Mouse (Mus musculus) intestine, postnatal 0 days (tissue): ENCODE results near the gene Rab34. TPM values are rescaled to one million over a fixed set of nuclear protein-coding genes. Genes with fewer than 3 reads are reported as not detected.

Experiments used
- ATAC-seq: fragments of 200-750 bp; cut with Nextera tagmentation; 2 replicates; pipeline ENCODE4 v1.8.0; 2017; ENCODE audit warnings: mild to moderate bottlenecking, moderate TSS enrichment, moderate library complexity
- H3K27ac ChIP-seq: fragments of 300-500 bp; sonication (generic); 2 replicates; pipeline ENCODE4 v1.5.1; 2014; ENCODE audit warnings: mild to moderate bottlenecking, low read depth, low read length, moderate library complexity
- H3K27me3 ChIP-seq: fragments of 300-500 bp; sonication (generic); replicated peaks from 2 replicates; pipeline ENCODE4 v1.6.1; 2014; ENCODE audit warnings: low read length, mixed read lengths; ENCODE audit not compliant: control insufficient read depth, insufficient read depth
- H3K36me3 ChIP-seq: fragments of 300-500 bp; sonication (generic); 2 replicates; pipeline ENCODE4 v1.6.1; 2014; ENCODE audit warnings: mild to moderate bottlenecking, moderate library complexity; ENCODE audit not compliant: control insufficient read depth, insufficient read depth
- H3K4me1 ChIP-seq: fragments of 300-500 bp; sonication (generic); replicated peaks from 2 replicates; pipeline ENCODE4 v1.6.1; 2014; ENCODE audit warnings: antibody characterized with exemption, low read length, mixed read lengths; ENCODE audit not compliant: control insufficient read depth, insufficient read depth
- H3K4me2 ChIP-seq: fragments of 300-500 bp; sonication (generic); replicated peaks from 2 replicates; pipeline ENCODE4 v1.6.1; 2014; ENCODE audit warnings: low read depth, mild to moderate bottlenecking, moderate library complexity
- H3K4me3 ChIP-seq: fragments of 300-500 bp; sonication (generic); 2 replicates; pipeline ENCODE4 v1.5.1; 2014; ENCODE audit warnings: low read depth, low read length
- H3K9ac ChIP-seq: fragments of 300-500 bp; sonication (generic); 2 replicates; pipeline ENCODE4 v1.6.1; 2014; ENCODE audit warnings: mild to moderate bottlenecking, low read depth, low read length
- H3K9me3 ChIP-seq: fragments of 300-500 bp; sonication (generic); 2 replicates; pipeline ENCODE4 v1.6.1; 2016; ENCODE audit warnings: mixed run types; ENCODE audit not compliant: control insufficient read depth
- CTCF ChIP-seq: sonication (generic); IDR thresholded peaks from 2 replicates; pipeline ENCODE4 v1.5.1; 2016; ENCODE audit warnings: low read depth, mild to moderate bottlenecking, control low read depth, antibody characterized with exemption, moderate library complexity
- WGBS: fragments of 180-500 bp; shearing (Covaris S2); extraction: QIAGEN DNeasy Blood & Tissue Kit; methylation state at CpG from one replicate; pipeline ENCODE4 v1.1.7; 2014; 5-methylcytosine and 5-hydroxymethylcytosine counted together
- polyA plus RNA-seq: library from polyadenylated mRNA; unstranded; fragments of >200 nt; fragmentation: Nextera tagmentation; extraction: Ambion mirVana; gene quantifications from 2 replicates; pipeline ENCODE4 v1.2.1, GENCODE M21; 2015

The Rab34 gene
- polyA plus RNA-seq, 1 experiment from 2014 or later: 33.9 TPM

DNA sequence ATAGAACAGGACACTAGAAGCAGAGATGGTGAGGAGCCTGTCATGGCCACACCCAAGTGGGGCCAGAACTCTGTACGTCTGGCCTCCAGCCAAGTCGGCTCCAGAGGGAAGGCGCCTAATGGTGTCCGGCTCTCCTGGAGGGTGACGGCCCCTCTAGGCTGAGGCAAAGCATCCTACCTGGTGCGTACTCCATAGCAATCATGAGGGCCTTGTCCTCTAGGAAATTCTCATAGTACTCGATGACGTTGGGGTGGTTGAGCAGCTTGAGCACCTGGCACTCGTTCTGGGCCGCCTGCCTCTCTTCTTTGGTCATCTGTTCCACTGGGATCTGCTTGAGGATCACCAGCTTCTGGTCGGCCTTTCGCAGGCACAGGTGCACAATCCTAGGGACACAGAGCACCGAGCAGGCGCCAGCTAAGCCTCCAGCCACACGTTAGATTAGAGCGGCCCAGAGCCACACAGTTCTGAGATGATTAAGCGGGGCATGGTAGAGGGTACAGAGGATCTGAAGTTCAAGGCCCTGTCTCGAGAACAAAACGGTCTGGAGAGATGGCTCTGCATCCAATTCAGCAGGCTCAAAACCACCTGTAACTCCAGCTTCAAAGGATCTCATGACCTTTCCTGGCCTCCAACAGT lies 15.4 kb upstream of the Rab34 start:
- Histone ChIP-seq H3K4me3 (no peak overlapping the region), H3K4me1 (no peaks in the 10 kb centered on the region; the same call in 1 of the 2 replicates), H3K9me3 (no peaks in the 10 kb centered on the region), H3K4me2 (no peak overlapping the region), H3K36me3 (0 out of 2 replicates have a peak, but pooled peaks cover 4% of the 10 kb centered on the region), H3K27ac (no peak overlapping the region), H3K9ac (no peak overlapping the region), H3K27me3 (no peaks in the 10 kb centered on the region)
- no peak for ATAC-seq
- no peak for TF ChIP-seq CTCF
- 68% methylated on average over 19 of the region's 19 CpGs for WGBS

GRCm38 (mm10) chr11:78174506-78174905 lies 13.7 kb upstream of the Rab34 start:
- H3K27ac ChIP-seq: no peak overlapping the region
- no peaks in the 10 kb centered on the region for H3K9me3 ChIP-seq
- no peaks in the 10 kb centered on the region for H3K27me3 ChIP-seq
- H3K36me3 ChIP-seq: peaks cover 6% of the 10 kb centered on the region; the same call in 1 of the 2 replicates
- no peaks in the 10 kb centered on the region for H3K4me1 ChIP-seq
- H3K4me2 ChIP-seq: no peak overlapping the region
- WGBS: 95% methylated on average over 3 of the region's 3 CpGs
- H3K9ac ChIP-seq: no peak overlapping the region
- ATAC-seq: no peak
- H3K4me3 ChIP-seq: no peak overlapping the region
- no peak for TF ChIP-seq CTCF

DNA sequence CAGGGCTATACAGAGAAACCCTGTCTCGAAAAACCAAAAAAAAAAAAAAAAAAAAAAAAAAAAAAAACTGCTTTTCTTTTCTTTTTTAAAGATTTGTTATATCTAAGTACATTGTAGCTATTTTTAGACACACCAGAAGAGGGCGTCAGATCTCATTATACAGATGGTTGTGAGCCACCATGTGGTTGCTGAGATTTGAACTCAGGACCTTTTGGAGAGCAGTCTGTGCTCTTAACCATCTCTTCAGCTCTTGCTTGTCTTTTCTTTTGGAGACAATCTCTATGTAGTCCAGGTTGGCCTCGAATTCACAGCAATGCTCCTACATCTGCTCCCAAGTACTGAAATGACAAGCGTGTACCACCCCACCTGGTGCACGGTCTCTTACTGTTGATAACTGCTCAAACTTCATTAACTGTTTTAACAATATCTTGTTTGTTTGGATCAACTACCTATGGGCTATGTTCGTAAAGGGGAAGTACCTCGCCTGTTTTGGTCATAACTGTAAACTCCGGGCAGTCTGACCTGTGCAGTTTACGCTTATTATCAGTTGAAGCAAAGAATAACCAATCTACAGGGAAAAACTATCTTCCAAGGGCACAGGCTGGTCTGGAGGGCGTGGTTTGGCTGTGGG lies 12.3 kb upstream of the Rab34 start:
- H3K36me3 ChIP-seq: peaks cover 19% of the 10 kb centered on the region
- peak overlapping the region; percentile 69 for H3K4me3 ChIP-seq
- H3K9ac ChIP-seq: peak overlapping the region; percentile 35; the same call in 1 of the 2 replicates
- H3K27me3 ChIP-seq: no peaks in the 10 kb centered on the region
- H3K4me1 ChIP-seq: no peaks in the 10 kb centered on the region
- H3K4me2 ChIP-seq: peak overlapping the region; percentile 94
- peak overlapping the region; percentile 92 for H3K27ac ChIP-seq
- no peaks in the 10 kb centered on the region for H3K9me3 ChIP-seq
- no peak for ATAC-seq
- WGBS: under 1% methylated on average over 9 of the region's 10 CpGs
- TF ChIP-seq CTCF: peak; percentile 33

- Histone ChIP-seq H3K4me2 (peak within 1 kb of the TSS; percentile 94), H3K4me3 (peak within 1 kb of the TSS; percentile 69), H3K27me3 (no peaks in the 10 kb centered on the region), H3K4me1 (no peaks in the 10 kb centered on the region), H3K9me3 (no peaks in the 10 kb centered on the region), H3K9ac (peak within 1 kb of the TSS; percentile 35), H3K36me3 (peaks cover 19% of the 10 kb centered on the region), H3K27ac (peak within 1 kb of the TSS; percentile 92)
- no peak for TF ChIP-seq CTCF
- peak; percentile 65 for ATAC-seq
- WGBS: under 1% methylated on average over 32 of the region's 32 CpGs
These were observed 11.8 kb upstream of the Rab34 start, which contains the start of the genes Nek8 and Tlcd1 for GRCm38 (mm10) chr11:78176402-78176862. Nek8 (minus strand) TSS chr11:78176675. Tlcd1 (plus strand) TSS chr11:78176711.

GRCm38 (mm10) chr11:78176905-78177331 lies 11.3 kb upstream of the Rab34 start:
- TF ChIP-seq CTCF: no peak
- under 1% methylated on average over 23 of the region's 23 CpGs for WGBS
- Histone ChIP-seq H3K4me2 (peak overlapping the region; percentile 94), H3K4me1 (no peaks in the 10 kb centered on the region), H3K27me3 (no peaks in the 10 kb centered on the region), H3K27ac (peak overlapping the region; percentile 92), H3K4me3 (peak overlapping the region; percentile 69), H3K36me3 (peaks cover 19% of the 10 kb centered on the region), H3K9ac (peak overlapping the region; percentile 35), H3K9me3 (no peaks in the 10 kb centered on the region)
- ATAC-seq: no peak

DNA sequence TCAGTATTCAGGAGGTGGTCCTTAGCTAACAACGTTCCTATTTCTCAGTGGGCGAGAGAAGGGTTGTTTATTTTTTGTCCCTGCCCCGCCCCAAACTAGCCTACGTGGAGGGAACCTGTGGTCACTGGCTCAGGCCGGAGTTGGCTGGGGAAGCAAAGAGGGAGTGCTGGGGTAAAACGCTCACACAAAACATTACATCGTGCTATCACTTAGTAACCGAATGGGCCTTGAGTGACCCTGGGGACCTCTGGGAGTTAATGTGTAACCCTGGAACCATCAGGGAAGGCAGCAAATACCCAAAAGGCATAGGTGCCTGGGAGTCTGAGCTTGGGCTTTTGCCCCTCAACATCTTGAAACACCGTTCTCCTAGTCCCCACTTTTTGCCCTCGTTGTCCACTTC lies 10.8 kb upstream of the Rab34 start:
- Histone ChIP-seq H3K27me3 (no peaks in the 10 kb centered on the region), H3K9ac (peak overlapping the region; percentile 35; the same call in 1 of the 2 replicates), H3K4me2 (peak overlapping the region; percentile 94), H3K4me3 (peak overlapping the region; percentile 69), H3K27ac (peak overlapping the region; percentile 92), H3K9me3 (no peaks in the 10 kb centered on the region), H3K36me3 (peaks cover 19% of the 10 kb centered on the region), H3K4me1 (no peaks in the 10 kb centered on the region)
- under 1% methylated on average over 10 of the region's 10 CpGs for WGBS
- no peak for TF ChIP-seq CTCF
- ATAC-seq: peak; percentile 23; the same call in 1 of the 2 replicates
